Mouse (Mus musculus) embryo, embryonic 10 days (tissue): ENCODE data around the gene Otulinl.

ENCODE experiments used
- DNase-seq: peaks from one replicate; pipeline ENCODE4 v3.0.0-alpha.2; 2015; ENCODE audit warnings: low spot score

Gene Otulinl

GRCm38 (mm10) chr15:27616159-27616558, 65.2 kb downstream of the Otulinl start:
- no peak for DNase-seq

GRCm38 (mm10) chr15:27613255-27613654, 68.1 kb downstream of the Otulinl start:
- DNase-seq = no peak

GRCm38 (mm10) chr15:27612533-27613221, 68.7 kb downstream of the Otulinl start:
- peak; percentile 87 for DNase-seq

- DNase-seq = no peak
These were observed 71.8 kb downstream of the Otulinl start for GRCm38 (mm10) chr15:27609554-27609953.

- DNase-seq = no peak
These were observed 76.1 kb downstream of the Otulinl start for GRCm38 (mm10) chr15:27605252-27605651.
